18 mouse cellular contexts compared by ENCODE assay signal in genomic region chr3:95233303-95233980, GRCm38 (mm10). TPM values are rescaled to one million over a fixed set of nuclear protein-coding genes. Genes with fewer than 3 reads are reported as not detected.
DNase-seq lines count a peak whose midpoint lies in the region; ATAC-seq and TF ChIP-seq lines count a peak whose summit lies in the region.
"Had no signal": no experiment of that assay in that cellular context is flagged by ENCODE, and none has a peak within 500 bp of the region (broad histone marks: within the 10 kb centered on the region; RNA-seq: fewer than 3 reads in every experiment).

No protein-coding gene starts in this region.

- WGBS in heart, embryonic 10.5 days, result 86% methylated on average over 16 of the region's 16 CpGs
- 69% methylated on average over 16 of the region's 16 CpGs for WGBS in spleen, adult 2 months
- WGBS in kidney, adult 2 months, result 50% methylated on average over 16 of the region's 16 CpGs
- 92% methylated on average over 16 of the region's 16 CpGs for whole genome bisulfite sequencing in forebrain, embryonic 14.5 days

- H3K27me3 ChIP-seq in heart, embryonic 10.5 days (ENCODE audit: insufficient read depth, poor library complexity, severe bottlenecking), result no peaks in the 10 kb centered on the region
- H3K27me3 ChIP-seq in spleen, adult 2 months (ENCODE audit: control insufficient read depth, insufficient read depth, low read length), result no peaks in the 10 kb centered on the region
- H3K27me3 ChIP-seq in kidney, adult 2 months (replicated peaks; ENCODE audit: control insufficient read depth, insufficient read depth, low read length), result no peaks in the 10 kb centered on the region
- no peaks in the 10 kb centered on the region for H3K27me3 ChIP-seq in myocyte (ENCODE audit: control insufficient read depth, insufficient read depth, insufficient read length)
- H3K27me3 ChIP-seq in forebrain, embryonic 14.5 days (replicated peaks; ENCODE audit: control insufficient read depth, insufficient read depth, low read length), result no peaks in the 10 kb centered on the region
- H3K27me3 ChIP-seq: neural tube, embryonic 13.5 days had no signal

- no peak for TF ChIP-seq POLR2A in spleen, adult 2 months (IDR thresholded peaks at IDR 0.05; ENCODE audit: low read depth, low read length)
- no peak for TF ChIP-seq POLR2A in kidney, adult 2 months (IDR thresholded peaks at IDR 0.05; ENCODE audit: low read depth, low read length)
- TF ChIP-seq POLR2A in myocyte (IDR thresholded peaks at IDR 0.05; ENCODE audit: insufficient read length, low read depth), result no peak

- H3K9ac ChIP-seq in forebrain, embryonic 14.5 days (ENCODE audit: low read length), result no peak overlapping the region
- H3K9ac ChIP-seq: neural tube, embryonic 13.5 days had no signal

- no peak for ATAC-seq in forebrain, embryonic 14.5 days
- ATAC-seq: hindbrain, embryonic 16.5 days had no signal

- DNase-seq in heart, embryonic 10.5 days (ENCODE audit: low spot score), result no peak
- no peak for DNase-seq in heart, adult 8-10 months (ENCODE audit: low spot score)
- DNase-seq in spleen, adult 2 months (ENCODE audit: low read depth in 1 of 2, low spot score in 2 of 2), result no peak
- DNase-seq in spleen, postnatal 14 days (ENCODE audit: low spot score in 2 of 2), result no peak
- DNase-seq in kidney, adult 2 months, result peak; percentile 82
- no peak for DNase-seq in embryo, embryonic 10 days (ENCODE audit: low spot score)
- no peak for DNase-seq in forebrain, embryonic 14.5 days (ENCODE audit: low spot score)
- DNase-seq: cerebellum, postnatal 10 days; gastrocnemius, postnatal 36 days; liver; right cerebral cortex, postnatal 14 days; thymus, adult 2 months had no signal

- peaks cover 70% of the 10 kb centered on the region for H3K36me3 ChIP-seq in heart, embryonic 10.5 days
- H3K36me3 ChIP-seq in spleen, adult 2 months (ENCODE audit: control insufficient read depth, insufficient read depth, low read length), result peaks cover 51% of the 10 kb centered on the region
- peaks cover 3% of the 10 kb centered on the region for H3K36me3 ChIP-seq in kidney, adult 2 months (ENCODE audit: control insufficient read depth, insufficient read depth, low read length)
- H3K36me3 ChIP-seq in myocyte (ENCODE audit: control insufficient read depth, insufficient read depth), result peaks cover 43% of the 10 kb centered on the region
- peaks cover 67% of the 10 kb centered on the region for H3K36me3 ChIP-seq in forebrain, embryonic 14.5 days (ENCODE audit: control insufficient read depth, insufficient read depth, low read length)

- H3K79me2 ChIP-seq in myocyte (ENCODE audit: control insufficient read depth, insufficient read depth), result peaks cover 51% of the 10 kb centered on the region

- H3K4me3 ChIP-seq in heart, embryonic 10.5 days, result no peak overlapping the region
- no peak overlapping the region for H3K4me3 ChIP-seq in spleen, adult 2 months (ENCODE audit: extremely low read depth, insufficient read depth, insufficient read length)
- no peak overlapping the region for H3K4me3 ChIP-seq in kidney, adult 2 months (ENCODE audit: insufficient read depth, low read depth, low read length)
- no peak overlapping the region for H3K4me3 ChIP-seq in myocyte
- H3K4me3 ChIP-seq in forebrain, embryonic 14.5 days (ENCODE audit: low read depth, low read length), result no peak overlapping the region
- H3K4me3 ChIP-seq: neural tube, embryonic 13.5 days had no signal

- peak overlapping the region; percentile 31; the same call in 1 of the 2 replicates for H3K27ac ChIP-seq in heart, embryonic 10.5 days
- H3K27ac ChIP-seq in spleen, adult 2 months (ENCODE audit: insufficient read depth, low read length), result peak overlapping the region; percentile 7; the same call in 1 of the 2 replicates
- peak overlapping the region; percentile 96 for H3K27ac ChIP-seq in kidney, adult 2 months (ENCODE audit: insufficient read depth, low read depth, low read length)
- H3K27ac ChIP-seq in forebrain, embryonic 14.5 days (ENCODE audit: low read depth, low read length), result no peak overlapping the region
- H3K27ac ChIP-seq: neural tube, embryonic 13.5 days had no signal

- no peak for TF ChIP-seq CTCF in spleen, adult 2 months (IDR thresholded peaks at IDR 0.05; ENCODE audit: extremely low read depth, insufficient read depth, insufficient read length, insufficient replicate concordance)
- TF ChIP-seq CTCF in kidney, adult 2 months (conservative IDR thresholded peaks at IDR 0.05; ENCODE audit: insufficient read depth, insufficient read length, low read depth, low read length), result no peak

- peak overlapping the region; percentile 54 for H3K4me2 ChIP-seq in myocyte (ENCODE audit: low read depth)
- H3K4me2 ChIP-seq in forebrain, embryonic 14.5 days (ENCODE audit: low read length), result no peak overlapping the region
- H3K4me2 ChIP-seq: neural tube, embryonic 13.5 days had no signal

- H3K9me3 ChIP-seq in heart, embryonic 10.5 days, result no peaks in the 10 kb centered on the region
- H3K9me3 ChIP-seq in forebrain, embryonic 14.5 days (replicated peaks; ENCODE audit: control insufficient read depth, low read length), result no peaks in the 10 kb centered on the region
- H3K9me3 ChIP-seq: neural tube, embryonic 13.5 days had no signal

- peaks cover 37% of the 10 kb centered on the region for H3K4me1 ChIP-seq in heart, embryonic 10.5 days
- peaks cover 15% of the 10 kb centered on the region for H3K4me1 ChIP-seq in spleen, adult 2 months (ENCODE audit: control insufficient read depth, insufficient read depth, insufficient read length)
- H3K4me1 ChIP-seq in kidney, adult 2 months (ENCODE audit: control insufficient read depth, insufficient read depth, low read length), result peaks cover 30% of the 10 kb centered on the region
- H3K4me1 ChIP-seq in forebrain, embryonic 14.5 days (ENCODE audit: control insufficient read depth, insufficient read depth, low read length), result peaks cover 19% of the 10 kb centered on the region

- no peak overlapping the region for H3ac ChIP-seq in myocyte (ENCODE audit: control insufficient read depth, insufficient read length)

TF ChIP-seq in myocyte, 11 proteins besides CTCF, POLR2A, EP300 and RAD21:
- TF ChIP-seq MYOD1 (IDR thresholded peaks at IDR 0.05; ENCODE audit: control insufficient read depth in 1 of 3, insufficient read length in 2 of 3, low read depth in 2 of 3) (peak in 1 of 3 experiments; percentile 20), USF1 (IDR thresholded peaks at IDR 0.05; ENCODE audit: low read depth) (no peak), CEBPB (IDR thresholded peaks at IDR 0.05; ENCODE audit: insufficient read depth, poor library complexity, severe bottlenecking) (no peak), SRF (IDR thresholded peaks at IDR 0.05; ENCODE audit: control insufficient read depth, insufficient read length, low read depth) (no peak), REST (IDR thresholded peaks at IDR 0.05; ENCODE audit: insufficient read depth, insufficient read length) (no peak), MYOG (IDR thresholded peaks at IDR 0.05; ENCODE audit: control insufficient read depth in 1 of 3, insufficient read depth in 1 of 3, insufficient read length in 2 of 3, low read depth in 2 of 3) (no peak)

RNA-seq across cellular contexts. Expression of gene Mllt11, which starts 1.5 kb away (rescaled TPM):
- polyA plus RNA-seq in heart, embryonic 10.5 days (2016; fragmentation: Nextera tagmentation; extraction: Ambion mirVana), result 10.7 and 11.1 TPM in 2 replicates
- 10 to 100 TPM in 2 of 4 experiments, 1 to 10 TPM in 2; 5.5 to 11.3 (median 9.5) TPM for total RNA-seq in heart, adult 8-10 months (2022)
- polyA plus RNA-seq in spleen, adult 2 months (2012; rRNA removed), result 15.5 and 16.2 TPM in 2 replicates
- polyA plus RNA-seq in kidney, adult 2 months (2012; rRNA removed), result 30.6 and 31.4 TPM in 2 replicates
- 51.9 TPM for polyA plus RNA-seq in myocyte (2012; fragmentation: generic; extraction: Trizol)
- polyA plus RNA-seq in forebrain, embryonic 14.5 days (2014; fragmentation: Nextera tagmentation; extraction: Ambion mirVana), result 444 and 548 TPM in 2 replicates

RNA-seq across cellular contexts. Expression of gene Cdc42se1, which starts 4.9 kb away (rescaled TPM):
- 59.8 and 74.9 TPM in 2 replicates for polyA plus RNA-seq in heart, embryonic 10.5 days (2016; fragmentation: Nextera tagmentation; extraction: Ambion mirVana)
- 10 to 100 TPM; 17.0 to 22.8 (median 20.4) TPM for total RNA-seq in heart, adult 8-10 months (2022)
- polyA plus RNA-seq in spleen, adult 2 months (2012; rRNA removed), result 91.5 and 94.1 TPM in 2 replicates
- polyA plus RNA-seq in kidney, adult 2 months (2012; rRNA removed), result 77.5 and 83.7 TPM in 2 replicates
- polyA plus RNA-seq in myocyte (2012; fragmentation: generic; extraction: Trizol), result 61.5 TPM
- polyA plus RNA-seq in forebrain, embryonic 14.5 days (2014; fragmentation: Nextera tagmentation; extraction: Ambion mirVana), result 99.4 and 99.7 TPM in 2 replicates

RNA-seq across cellular contexts. Expression of gene Gm128, which starts 8.0 kb away (rescaled TPM):
- 0.69 and 0.97 TPM in 2 replicates for polyA plus RNA-seq in heart, embryonic 10.5 days (2016; fragmentation: Nextera tagmentation; extraction: Ambion mirVana)
- not detected for total RNA-seq in heart, adult 8-10 months (2022)
- polyA plus RNA-seq in spleen, adult 2 months (2012; rRNA removed), result 0.18 and 0.52 TPM in 2 replicates
- 5.9 TPM in 2 replicates for polyA plus RNA-seq in kidney, adult 2 months (2012; rRNA removed)
- polyA plus RNA-seq in myocyte (2012; fragmentation: generic; extraction: Trizol), result 0.04 TPM
- 0.17 TPM in 1 of 2 replicates, not detected in the other for polyA plus RNA-seq in forebrain, embryonic 14.5 days (2014; fragmentation: Nextera tagmentation; extraction: Ambion mirVana)
- total RNA-seq: gastrocnemius, postnatal 36 days; heart, postnatal 36 days; monocyte, adult 5-6 weeks had no signal

RNA-seq across cellular contexts. Expression of gene Gabpb2, which starts 15.7 kb away (rescaled TPM):
- polyA plus RNA-seq in heart, embryonic 10.5 days (2016; fragmentation: Nextera tagmentation; extraction: Ambion mirVana), result 8.7 and 8.8 TPM in 2 replicates
- 10 to 100 TPM; 12.2 to 13.9 (median 13.2) TPM for total RNA-seq in heart, adult 8-10 months (2022)
- polyA plus RNA-seq in spleen, adult 2 months (2012; rRNA removed), result 17.0 and 17.1 TPM in 2 replicates
- 9.8 and 10.6 TPM in 2 replicates for polyA plus RNA-seq in kidney, adult 2 months (2012; rRNA removed)
- polyA plus RNA-seq in myocyte (2012; fragmentation: generic; extraction: Trizol), result 3.3 TPM
- 4.0 and 4.3 TPM in 2 replicates for polyA plus RNA-seq in forebrain, embryonic 14.5 days (2014; fragmentation: Nextera tagmentation; extraction: Ambion mirVana)

RNA-seq across cellular contexts. Expression of gene Bnipl, which starts 17.6 kb away (rescaled TPM):
- polyA plus RNA-seq in heart, embryonic 10.5 days (2016; fragmentation: Nextera tagmentation; extraction: Ambion mirVana), result 0.22 and 0.43 TPM in 2 replicates
- not detected for total RNA-seq in heart, adult 8-10 months (2022)
- 0.07 TPM in 1 of 2 replicates, not detected in the other for polyA plus RNA-seq in spleen, adult 2 months (2012; rRNA removed)
- 0.09 and 0.41 TPM in 2 replicates for polyA plus RNA-seq in kidney, adult 2 months (2012; rRNA removed)
- polyA plus RNA-seq in myocyte (2012; fragmentation: generic; extraction: Trizol), result 0.31 TPM
- not detected in 2 replicates for polyA plus RNA-seq in forebrain, embryonic 14.5 days (2014; fragmentation: Nextera tagmentation; extraction: Ambion mirVana)
- total RNA-seq: gastrocnemius, postnatal 36 days; heart, postnatal 36 days; megakaryocyte-erythroid progenitor cell, adult 5-6 weeks; monocyte, adult 5-6 weeks had no signal
- polyA plus RNA-seq: hindbrain, embryonic 16.5 days; neural tube, embryonic 13.5 days had no signal
